Mouse (Mus musculus) testis, adult 2 months (tissue): Measurements from ENCODE around the gene Rgs10.

Source experiments
- CTCF ChIP-seq: fragments of 200-500 bp; IDR thresholded peaks from 2 replicates; pipeline ENCODE4 v1.5.1; 2012; ENCODE audit warnings: low read depth, mild to moderate bottlenecking, inconsistent platforms, low read length, moderate library complexity; ENCODE audit not compliant: control insufficient read depth, insufficient read depth, insufficient replicate concordance
- POLR2A ChIP-seq: fragments of 200-500 bp; IDR thresholded peaks from 2 replicates; pipeline ENCODE4 v1.6.1; 2012; ENCODE audit warnings: low read depth, mild to moderate bottlenecking, inconsistent platforms, low read length, moderate library complexity; ENCODE audit not compliant: control insufficient read depth

DNA sequence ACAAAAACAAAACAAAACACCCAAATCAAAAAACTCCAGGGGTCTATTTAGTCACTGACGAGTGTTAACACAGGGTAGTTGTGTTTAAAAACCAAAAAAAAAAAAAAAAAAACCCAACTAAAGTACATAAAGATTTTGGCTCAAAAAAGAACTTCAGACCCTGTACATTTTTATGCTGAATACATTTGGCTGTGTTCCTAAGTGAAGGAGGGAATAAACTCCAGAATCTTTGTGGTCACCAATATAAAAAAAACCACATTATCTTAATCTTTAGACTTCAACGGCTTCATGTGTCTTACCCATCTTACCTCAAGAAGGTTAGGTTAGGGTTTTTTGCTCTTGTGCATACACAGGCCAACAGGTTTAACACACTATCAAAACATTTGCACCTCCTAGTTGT lies 22.0 kb upstream of the Rgs10 start:
- TF ChIP-seq POLR2A (no peak), CTCF (no peak)
